Mouse (Mus musculus): ENCODE measurements around the gene Chmp2a.

DNA sequence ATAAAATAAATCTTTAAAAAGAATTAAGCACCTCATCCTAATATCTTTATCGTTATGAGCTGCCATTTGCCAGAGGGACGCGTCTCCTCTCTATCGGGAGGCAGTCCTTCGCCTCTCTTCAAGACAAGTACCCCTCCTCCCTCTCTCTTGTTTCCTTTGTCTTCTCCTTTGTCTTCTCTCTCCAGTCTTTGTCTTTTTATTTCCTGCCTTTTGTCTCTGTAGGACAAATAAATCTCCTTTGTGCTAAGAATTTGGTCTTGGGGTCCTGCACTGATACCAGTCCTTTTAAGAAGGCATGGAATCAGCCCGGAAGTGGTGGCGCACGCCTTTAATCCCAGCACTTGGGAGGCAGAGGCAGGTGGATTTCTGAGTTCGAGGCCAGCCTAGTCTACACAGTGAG is 24.9 kb upstream of the Chmp2a start:
- no peak for TF ChIP-seq CTCF (conservative IDR thresholded peaks at IDR 0.05; ENCODE audit: insufficient read depth, insufficient read length, low read depth, low read length)
- TF ChIP-seq POLR2A (IDR thresholded peaks at IDR 0.05; ENCODE audit: low read depth, low read length), result no peak

Data from kidney, adult 2 months (tissue).